Mouse (Mus musculus): Measurements from ENCODE around the gene Ank2. TPM values are rescaled to one million over a fixed set of nuclear protein-coding genes. Genes with fewer than 3 reads are reported as not detected.
"Not testable (repeated sequence)": the region's sequence is repeated elsewhere in the genome, so short reads cannot be mapped to it uniquely, and the experiment has no call there.

Ank2 gene
- polyA plus RNA-seq, 1 experiment = 1.1 TPM

GRCm38 (mm10) chr3:127404371-127404770 is 94.8 kb downstream of the Ank2 start:
- Histone ChIP-seq H3K4me1 (ENCODE audit: control insufficient read depth, insufficient read depth, insufficient read length, low read length) (no peaks in the 10 kb centered on the region), H3K27ac (ENCODE audit: insufficient read depth, low read depth, low read length) (no peak overlapping the region), H3K36me3 (ENCODE audit: control insufficient read depth, insufficient read depth, low read length) (no peaks in the 10 kb centered on the region), H3K4me3 (ENCODE audit: low read depth, low read length) (no peak overlapping the region), H3K27me3 (ENCODE audit: control insufficient read depth, insufficient read depth, low read length) (no peaks in the 10 kb centered on the region)
- TF ChIP-seq CTCF (IDR thresholded peaks at IDR 0.05; ENCODE audit: extremely low read depth, insufficient read length, insufficient replicate concordance, low read depth, low read length) (no peak), POLR2A (IDR thresholded peaks at IDR 0.05; ENCODE audit: low read depth, low read length) (no peak)
- 70% methylated on average over 3 of the region's 3 CpGs for WGBS

DNA sequence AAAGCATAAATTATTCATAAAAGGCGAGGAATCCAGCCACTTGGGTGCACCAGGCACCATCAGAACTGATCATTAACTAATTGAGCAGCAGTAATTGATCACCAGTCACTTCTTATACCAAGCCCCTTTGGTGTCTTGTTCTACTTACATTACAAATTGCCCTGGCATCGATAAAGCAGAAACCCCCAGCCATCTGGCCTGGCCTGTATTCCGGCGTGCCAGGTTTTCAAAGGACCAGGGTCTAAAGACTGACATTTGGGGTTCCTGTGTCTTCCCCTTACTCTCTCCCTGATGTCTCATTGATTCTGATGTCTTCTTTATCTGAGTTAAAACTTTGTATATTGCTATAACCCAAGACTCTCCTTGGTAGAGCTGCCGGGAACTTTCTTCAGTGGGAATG is 98.2 kb downstream of the Ank2 start:
- WGBS = 84% methylated on average over 5 of the region's 5 CpGs
- H3K27me3 ChIP-seq (ENCODE audit: control insufficient read depth, insufficient read depth, low read length) = no peaks in the 10 kb centered on the region

GRCm38 (mm10) chr3:127400468-127400867 is 98.7 kb downstream of the Ank2 start:
- not testable (repeated sequence) for H3K36me3 ChIP-seq (ENCODE audit: control insufficient read depth, insufficient read depth, low read length); H3K4me1 ChIP-seq (ENCODE audit: control insufficient read depth, insufficient read depth, insufficient read length, low read length); H3K27me3 ChIP-seq (ENCODE audit: control insufficient read depth, insufficient read depth, low read length); H3K27ac ChIP-seq (ENCODE audit: insufficient read depth, low read depth, low read length); H3K4me3 ChIP-seq (ENCODE audit: low read depth, low read length)
- 85% methylated on average over 3 of the region's 3 CpGs for WGBS

More for the DNA sequence above, 98.2 kb downstream of the Ank2 start:
- H3K4me1 ChIP-seq (ENCODE audit: control insufficient read depth, insufficient read depth, insufficient read length, low read length) = no peaks in the 10 kb centered on the region
- no peak overlapping the region for H3K4me3 ChIP-seq (ENCODE audit: low read depth, low read length)
- no peaks in the 10 kb centered on the region for H3K36me3 ChIP-seq (ENCODE audit: control insufficient read depth, insufficient read depth, low read length)
- no peak overlapping the region for H3K27ac ChIP-seq (ENCODE audit: insufficient read depth, low read depth, low read length)
- TF ChIP-seq POLR2A (IDR thresholded peaks at IDR 0.05; ENCODE audit: low read depth, low read length) = no peak
- TF ChIP-seq CTCF (IDR thresholded peaks at IDR 0.05; ENCODE audit: extremely low read depth, insufficient read length, insufficient replicate concordance, low read depth, low read length) = no peak

DNA sequence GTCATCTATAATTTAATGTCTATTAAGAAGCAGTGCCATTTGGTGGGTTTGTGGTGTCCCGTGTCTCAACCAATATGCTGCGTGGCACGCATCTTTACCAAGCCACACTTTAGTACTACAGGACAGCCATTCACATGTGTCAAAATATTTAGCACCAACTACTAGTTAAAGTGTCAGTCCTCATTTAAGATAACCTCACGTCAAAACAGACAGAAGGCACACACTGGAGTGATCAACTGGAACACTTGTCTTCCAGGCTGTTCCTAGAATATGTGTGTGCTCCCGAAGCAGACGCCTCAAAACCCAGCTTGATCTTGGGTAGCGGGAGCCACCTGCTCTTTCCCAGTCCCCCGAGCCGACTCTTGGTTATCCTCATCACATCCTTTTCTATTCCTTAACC is 101.4 kb downstream of the Ank2 start:
- TF ChIP-seq POLR2A (IDR thresholded peaks at IDR 0.05; ENCODE audit: low read depth, low read length) = no peak
- TF ChIP-seq CTCF (IDR thresholded peaks at IDR 0.05; ENCODE audit: extremely low read depth, insufficient read length, insufficient replicate concordance, low read depth, low read length) = no peak
- Histone ChIP-seq H3K27ac (ENCODE audit: insufficient read depth, low read depth, low read length) (no peak overlapping the region), H3K36me3 (ENCODE audit: control insufficient read depth, insufficient read depth, low read length) (no peaks in the 10 kb centered on the region), H3K4me3 (ENCODE audit: low read depth, low read length) (no peak overlapping the region), H3K27me3 (ENCODE audit: control insufficient read depth, insufficient read depth, low read length) (no peaks in the 10 kb centered on the region), H3K4me1 (ENCODE audit: control insufficient read depth, insufficient read depth, insufficient read length, low read length) (no peaks in the 10 kb centered on the region)
- WGBS = 92% methylated on average over 9 of the region's 9 CpGs

DNA sequence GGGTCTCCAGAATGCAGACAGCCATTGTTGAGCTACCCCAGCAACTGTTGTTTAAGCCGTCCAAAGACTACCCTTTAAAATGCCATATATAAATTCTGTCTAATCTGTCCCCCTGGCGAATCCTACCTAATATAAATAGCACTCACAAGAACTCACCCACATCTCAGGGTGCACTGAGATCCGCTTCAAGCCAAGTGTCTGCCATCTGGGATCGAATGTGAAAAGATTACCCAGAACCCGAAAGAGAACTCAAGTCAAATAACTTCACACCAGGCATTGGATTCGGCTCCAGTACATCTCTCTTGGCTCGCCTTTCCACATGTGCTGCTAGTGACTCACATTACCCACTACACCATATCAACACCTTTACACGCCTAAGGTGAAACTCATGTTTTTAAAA is 103.9 kb downstream of the Ank2 start:
- no peaks in the 10 kb centered on the region for H3K27me3 ChIP-seq (ENCODE audit: control insufficient read depth, insufficient read depth, low read length)
- TF ChIP-seq CTCF (IDR thresholded peaks at IDR 0.05; ENCODE audit: extremely low read depth, insufficient read length, insufficient replicate concordance, low read depth, low read length) = no peak
- 86% methylated on average over 8 of the region's 8 CpGs for WGBS

GRCm38 (mm10) chr3:127387016-127387517 is 112.1 kb downstream of the Ank2 start:
- H3K27ac ChIP-seq (ENCODE audit: insufficient read depth, low read depth, low read length) = no peak overlapping the region
- no peak overlapping the region for H3K4me3 ChIP-seq (ENCODE audit: low read depth, low read length)
- TF ChIP-seq POLR2A (IDR thresholded peaks at IDR 0.05; ENCODE audit: low read depth, low read length) (no peak), CTCF (IDR thresholded peaks at IDR 0.05; ENCODE audit: extremely low read depth, insufficient read length, insufficient replicate concordance, low read depth, low read length) (no peak)
- no peaks in the 10 kb centered on the region for H3K36me3 ChIP-seq (ENCODE audit: control insufficient read depth, insufficient read depth, low read length)
- WGBS = 82% methylated on average over 14 of the region's 14 CpGs
- H3K4me1 ChIP-seq (ENCODE audit: control insufficient read depth, insufficient read depth, insufficient read length, low read length) = no peaks in the 10 kb centered on the region
- H3K27me3 ChIP-seq (ENCODE audit: control insufficient read depth, insufficient read depth, low read length) = no peaks in the 10 kb centered on the region

More for the DNA sequence above, 103.9 kb downstream of the Ank2 start:
- no peaks in the 10 kb centered on the region for H3K36me3 ChIP-seq (ENCODE audit: control insufficient read depth, insufficient read depth, low read length)
- H3K4me3 ChIP-seq (ENCODE audit: low read depth, low read length) = no peak overlapping the region
- H3K4me1 ChIP-seq (ENCODE audit: control insufficient read depth, insufficient read depth, insufficient read length, low read length) = no peaks in the 10 kb centered on the region
- H3K27ac ChIP-seq (ENCODE audit: insufficient read depth, low read depth, low read length) = no peak overlapping the region

DNA sequence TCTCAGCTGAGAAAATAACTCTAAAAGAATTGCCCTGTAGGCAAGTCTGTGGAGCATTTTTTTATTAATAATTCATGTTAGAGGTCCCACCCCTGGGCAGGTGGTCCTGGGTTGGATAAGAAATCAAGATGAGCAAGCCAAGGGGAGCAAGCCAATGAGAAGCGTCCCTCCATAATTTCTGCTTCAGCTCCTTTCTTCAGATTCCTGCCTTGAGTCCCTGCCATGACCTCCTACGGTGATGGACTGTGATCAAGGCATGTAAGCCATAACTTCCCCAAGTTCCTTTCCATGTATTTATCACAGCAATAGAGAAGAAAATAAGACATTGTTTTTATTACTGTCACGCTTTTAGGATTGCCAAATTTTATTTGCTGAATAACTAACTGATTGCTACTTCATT is 115.9 kb downstream of the Ank2 start:
- 95% methylated on average over 3 of the region's 3 CpGs for WGBS
- TF ChIP-seq POLR2A (IDR thresholded peaks at IDR 0.05; ENCODE audit: low read depth, low read length) = no peak
- TF ChIP-seq CTCF (IDR thresholded peaks at IDR 0.05; ENCODE audit: extremely low read depth, insufficient read length, insufficient replicate concordance, low read depth, low read length) = no peak
- no peaks in the 10 kb centered on the region for H3K36me3 ChIP-seq (ENCODE audit: control insufficient read depth, insufficient read depth, low read length)
- H3K27me3 ChIP-seq (ENCODE audit: control insufficient read depth, insufficient read depth, low read length) = no peaks in the 10 kb centered on the region
- H3K4me3 ChIP-seq (ENCODE audit: low read depth, low read length) = no peak overlapping the region
- no peak overlapping the region for H3K27ac ChIP-seq (ENCODE audit: insufficient read depth, low read depth, low read length)
- no peaks in the 10 kb centered on the region for H3K4me1 ChIP-seq (ENCODE audit: control insufficient read depth, insufficient read depth, insufficient read length, low read length)

All from small intestine, adult 2 months (tissue).